Mouse (Mus musculus): ENCODE results near the gene Mapk10. TPM values are rescaled to one million over a fixed set of nuclear protein-coding genes. Genes with fewer than 3 reads are reported as not detected.

The Mapk10 gene
- polyA plus RNA-seq, 1 experiment from 2014 or later, result 0.03 TPM

DNA sequence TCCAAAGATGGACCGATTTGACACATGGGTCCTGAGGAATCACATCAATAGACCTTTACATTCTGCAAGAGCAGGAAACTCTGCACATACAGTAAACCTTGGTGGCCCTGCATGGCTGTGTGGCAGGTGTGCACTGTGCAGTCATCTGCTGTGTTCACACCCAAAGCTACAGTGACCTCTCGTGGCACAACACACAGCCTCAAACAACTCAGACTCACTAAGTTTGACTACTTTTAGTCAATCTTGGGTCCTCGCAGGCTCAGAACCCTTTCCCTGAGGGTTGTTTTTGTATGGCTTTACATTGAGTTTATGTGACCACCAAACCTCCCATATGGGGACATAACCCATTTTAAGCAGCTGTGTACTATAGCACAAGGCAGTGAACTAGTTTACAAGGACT, 47.1 kb downstream of the Mapk10 start:
- WGBS (ENCODE audit: insufficient replicate concordance), result 70% methylated on average over 3 of the region's 3 CpGs

DNA sequence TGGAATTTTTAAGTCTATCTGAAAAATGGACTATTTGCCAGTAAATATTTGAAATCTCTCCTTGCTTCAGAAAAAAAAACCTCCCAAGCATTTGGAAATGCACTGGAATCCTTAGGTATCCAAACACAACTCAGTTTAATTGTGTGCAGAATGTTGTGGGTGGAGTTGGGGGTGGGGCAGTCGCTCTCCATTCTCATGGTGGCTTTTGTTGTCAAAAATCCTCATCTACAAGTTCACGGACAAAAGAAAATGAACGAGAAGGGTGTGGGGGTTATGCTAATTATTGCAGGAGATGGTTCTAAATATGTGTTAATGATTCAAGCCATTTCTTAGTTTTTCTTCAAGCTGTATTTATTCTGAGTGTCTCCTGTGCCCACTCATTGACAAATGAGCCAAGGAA, 49.6 kb downstream of the Mapk10 start:
- ATAC-seq (ENCODE audit: insufficient read depth), result no peak
- Histone ChIP-seq H3K27ac (replicated peaks) (no peak overlapping the region), H3K4me3 (replicated peaks) (no peak overlapping the region), H3K27me3 (no peaks in the 10 kb centered on the region), H3K9ac (no peak overlapping the region), H3K9me3 (replicated peaks) (no peaks in the 10 kb centered on the region), H3K4me2 (no peak overlapping the region), H3K36me3 (replicated peaks) (no peaks in the 10 kb centered on the region), H3K4me1 (replicated peaks) (no peaks in the 10 kb centered on the region)
- WGBS (ENCODE audit: insufficient replicate concordance), result 36% methylated on average over 3 of the region's 3 CpGs

More for the DNA sequence above, 47.1 kb downstream of the Mapk10 start:
- no peak overlapping the region for H3K27ac ChIP-seq (replicated peaks)
- no peaks in the 10 kb centered on the region for H3K9me3 ChIP-seq (replicated peaks)
- H3K36me3 ChIP-seq (replicated peaks), result no peaks in the 10 kb centered on the region
- no peak for ATAC-seq (ENCODE audit: insufficient read depth)
- no peaks in the 10 kb centered on the region for H3K27me3 ChIP-seq
- no peak overlapping the region for H3K4me2 ChIP-seq
- no peak overlapping the region for H3K9ac ChIP-seq
- H3K4me1 ChIP-seq (replicated peaks), result no peaks in the 10 kb centered on the region
- H3K4me3 ChIP-seq (replicated peaks), result no peak overlapping the region

DNA sequence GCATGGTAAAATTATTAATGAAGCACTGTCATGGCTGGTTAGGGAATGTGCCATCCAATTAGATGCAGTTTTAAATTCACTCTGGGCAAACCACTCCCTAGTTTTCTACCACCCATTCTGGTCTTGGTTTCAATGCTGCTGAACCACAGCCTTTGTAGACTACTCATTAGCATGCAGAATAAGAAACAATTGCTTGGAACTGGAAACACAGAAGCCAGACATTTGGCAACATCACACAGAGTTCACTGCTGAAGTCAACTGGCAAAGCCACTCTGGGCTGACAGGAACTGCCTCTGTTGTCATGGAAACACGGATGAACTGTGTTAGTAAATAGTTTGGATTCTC, 50.0 kb downstream of the Mapk10 start:
- Histone ChIP-seq H3K36me3 (replicated peaks) (no peaks in the 10 kb centered on the region), H3K4me2 (no peak overlapping the region), H3K4me3 (replicated peaks) (no peak overlapping the region), H3K9ac (no peak overlapping the region), H3K27ac (replicated peaks) (no peak overlapping the region), H3K27me3 (no peaks in the 10 kb centered on the region), H3K4me1 (replicated peaks) (no peaks in the 10 kb centered on the region), H3K9me3 (replicated peaks) (no peaks in the 10 kb centered on the region)
- no peak for ATAC-seq (ENCODE audit: insufficient read depth)
- WGBS (ENCODE audit: insufficient replicate concordance), result 10% methylated on average over 1 of the region's 1 CpGs

DNA sequence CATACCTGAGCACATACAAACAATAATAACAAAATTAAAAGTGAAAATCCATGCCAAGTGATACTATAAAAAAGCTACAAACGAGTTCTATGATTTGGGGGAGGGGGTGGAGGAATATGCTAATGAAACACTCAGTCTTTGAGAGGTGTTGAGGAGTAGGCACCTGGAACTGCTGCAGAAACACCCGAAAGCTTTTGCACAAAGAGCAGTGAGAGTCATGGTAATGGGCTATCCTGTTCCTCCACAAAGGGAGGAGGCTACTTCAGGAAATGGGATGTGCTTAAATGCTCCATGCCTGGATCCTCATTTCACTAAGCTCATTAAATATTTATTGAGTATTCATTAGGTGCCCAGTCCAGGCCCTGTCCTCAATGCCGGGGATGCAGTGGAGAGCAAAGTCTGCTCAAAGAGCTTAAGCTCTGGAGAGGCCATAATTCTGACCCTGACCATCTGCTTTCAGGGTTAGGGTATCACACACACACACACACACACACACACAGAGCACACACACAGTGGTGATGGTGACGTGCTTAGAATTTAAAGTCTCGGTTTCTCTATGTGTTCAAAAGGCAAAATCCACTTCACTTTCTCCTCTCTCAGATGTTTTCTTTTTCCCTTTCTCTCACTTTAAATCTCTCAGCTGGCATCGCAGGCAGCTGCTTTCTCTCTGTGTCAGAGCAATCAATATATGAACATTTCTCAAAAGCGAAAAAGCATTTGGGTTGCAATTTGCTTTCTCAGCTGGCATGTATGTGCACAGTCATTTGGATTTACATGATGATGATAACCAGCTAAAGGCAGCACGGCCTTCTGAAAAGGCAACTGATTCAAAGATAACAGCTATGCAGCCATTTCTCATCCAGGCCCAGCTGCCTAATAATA, 50.6 kb downstream of the Mapk10 start:
- H3K9me3 ChIP-seq (replicated peaks), result no peaks in the 10 kb centered on the region
- H3K4me1 ChIP-seq (replicated peaks), result no peaks in the 10 kb centered on the region
- H3K9ac ChIP-seq, result no peak overlapping the region
- 51% methylated on average over 8 of the region's 8 CpGs for WGBS (ENCODE audit: insufficient replicate concordance)
- ATAC-seq (ENCODE audit: insufficient read depth), result no peak
- H3K4me2 ChIP-seq, result no peak overlapping the region
- no peaks in the 10 kb centered on the region for H3K36me3 ChIP-seq (replicated peaks)
- H3K27ac ChIP-seq (replicated peaks), result no peak overlapping the region
- H3K4me3 ChIP-seq (replicated peaks), result no peak overlapping the region
- H3K27me3 ChIP-seq, result no peaks in the 10 kb centered on the region

DNA sequence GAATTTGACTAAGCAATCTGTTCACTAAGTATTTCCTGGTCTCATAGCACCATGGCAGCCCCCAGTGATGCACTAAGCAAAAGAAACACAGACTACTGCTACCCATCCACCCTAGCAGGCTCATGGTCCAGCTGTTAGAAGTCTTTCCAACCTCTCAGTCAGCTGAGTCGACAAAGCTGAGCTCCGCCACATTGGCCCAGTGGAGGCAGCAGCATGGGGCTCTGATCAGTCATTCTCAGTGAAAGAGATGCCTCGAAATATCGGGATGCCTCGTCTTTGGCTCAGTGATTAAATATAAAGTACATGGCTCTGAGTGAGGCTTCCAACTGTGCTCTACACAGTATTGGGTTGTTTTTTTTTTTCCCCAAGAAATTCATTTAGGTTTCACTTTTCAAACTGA, 70.2 kb downstream of the Mapk10 start:
- no peaks in the 10 kb centered on the region for H3K4me1 ChIP-seq (replicated peaks)
- no peak overlapping the region for H3K9ac ChIP-seq
- no peaks in the 10 kb centered on the region for H3K27me3 ChIP-seq
- no peaks in the 10 kb centered on the region for H3K9me3 ChIP-seq (replicated peaks)
- no peak overlapping the region for H3K4me3 ChIP-seq (replicated peaks)
- no peak for ATAC-seq (ENCODE audit: insufficient read depth)
- 62% methylated on average over 5 of the region's 5 CpGs for WGBS (ENCODE audit: insufficient replicate concordance)
- no peak overlapping the region for H3K4me2 ChIP-seq
- no peaks in the 10 kb centered on the region for H3K36me3 ChIP-seq (replicated peaks)
- no peak overlapping the region for H3K27ac ChIP-seq (replicated peaks)

DNA sequence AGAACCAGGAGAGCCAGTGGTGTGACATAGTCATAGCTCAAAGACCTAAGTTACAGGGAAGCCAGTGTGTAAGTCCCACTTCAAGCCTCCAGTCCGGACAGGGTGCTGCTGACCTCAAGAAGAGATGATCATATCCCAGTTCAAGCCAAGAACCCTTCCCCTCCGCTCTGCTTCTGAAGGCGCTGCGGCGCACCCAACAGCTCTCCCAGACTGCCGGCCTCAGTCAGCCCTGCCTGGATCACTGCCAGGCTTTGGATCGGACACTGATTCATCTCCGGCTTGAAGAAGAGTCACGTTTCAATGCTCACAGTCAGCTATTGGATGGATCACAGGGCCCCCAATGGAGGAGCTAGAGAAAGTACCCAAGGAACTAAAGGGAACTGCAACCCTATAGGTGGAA, 76.3 kb downstream of the Mapk10 start:
- Histone ChIP-seq H3K27me3 (no peaks in the 10 kb centered on the region), H3K9ac (no peak overlapping the region), H3K36me3 (replicated peaks) (no peaks in the 10 kb centered on the region), H3K4me1 (replicated peaks) (no peaks in the 10 kb centered on the region), H3K27ac (replicated peaks) (no peak overlapping the region), H3K9me3 (replicated peaks) (no peaks in the 10 kb centered on the region), H3K4me3 (replicated peaks) (no peak overlapping the region), H3K4me2 (no peak overlapping the region)
- 75% methylated on average over 9 of the region's 9 CpGs for WGBS (ENCODE audit: insufficient replicate concordance)
- ATAC-seq (ENCODE audit: insufficient read depth), result no peak

DNA sequence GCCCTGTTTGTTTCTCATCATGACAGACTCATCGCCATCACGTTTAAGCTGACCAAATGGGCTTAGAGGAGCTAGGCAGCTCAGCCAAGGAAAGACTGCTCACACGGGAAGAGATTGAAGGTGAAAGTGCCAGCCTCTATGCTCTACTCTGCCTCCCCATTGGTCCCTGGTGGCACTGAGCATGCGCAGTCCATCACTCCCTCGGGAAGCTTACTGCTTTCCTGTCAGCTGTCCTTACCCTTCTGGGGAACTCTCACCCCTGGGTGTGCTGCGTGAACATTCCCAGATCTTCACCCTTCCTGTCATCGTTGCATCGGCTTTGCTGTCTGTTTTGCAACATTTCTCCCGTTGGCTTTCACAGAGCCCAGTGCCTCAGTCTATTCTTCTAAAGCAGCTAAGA, 77.5 kb downstream of the Mapk10 start:
- Histone ChIP-seq H3K9me3 (replicated peaks) (no peaks in the 10 kb centered on the region), H3K36me3 (replicated peaks) (no peaks in the 10 kb centered on the region)

DNA sequence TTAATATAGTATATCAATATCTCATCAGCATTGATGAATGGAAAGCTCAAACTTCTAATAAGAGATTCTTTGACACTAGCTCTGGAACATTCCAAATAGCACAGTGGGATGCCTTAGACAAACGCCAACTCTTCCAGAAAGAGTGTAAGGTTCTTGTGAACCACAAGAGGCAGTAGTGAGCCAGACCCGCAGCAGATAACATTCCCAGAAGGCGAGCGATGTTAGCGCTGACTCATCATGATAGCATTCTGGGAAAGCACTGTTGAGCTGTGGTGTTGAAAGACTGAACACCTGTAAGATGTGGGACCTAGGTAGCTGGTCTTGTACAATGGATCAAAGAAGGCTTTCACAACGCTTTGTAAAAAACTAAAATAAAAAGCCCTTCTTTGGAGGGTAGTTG, 78.3 kb downstream of the Mapk10 start:
- no peaks in the 10 kb centered on the region for H3K4me1 ChIP-seq (replicated peaks)
- WGBS (ENCODE audit: insufficient replicate concordance), result 54% methylated on average over 6 of the region's 6 CpGs
- no peaks in the 10 kb centered on the region for H3K36me3 ChIP-seq (replicated peaks)

More for the DNA sequence above, 77.5 kb downstream of the Mapk10 start:
- WGBS (ENCODE audit: insufficient replicate concordance), result 63% methylated on average over 9 of the region's 9 CpGs
- Histone ChIP-seq H3K27ac (replicated peaks) (no peak overlapping the region), H3K27me3 (no peaks in the 10 kb centered on the region), H3K9ac (no peak overlapping the region), H3K4me3 (replicated peaks) (no peak overlapping the region), H3K4me1 (replicated peaks) (no peaks in the 10 kb centered on the region), H3K4me2 (no peak overlapping the region)
- no peak for ATAC-seq (ENCODE audit: insufficient read depth)

DNA sequence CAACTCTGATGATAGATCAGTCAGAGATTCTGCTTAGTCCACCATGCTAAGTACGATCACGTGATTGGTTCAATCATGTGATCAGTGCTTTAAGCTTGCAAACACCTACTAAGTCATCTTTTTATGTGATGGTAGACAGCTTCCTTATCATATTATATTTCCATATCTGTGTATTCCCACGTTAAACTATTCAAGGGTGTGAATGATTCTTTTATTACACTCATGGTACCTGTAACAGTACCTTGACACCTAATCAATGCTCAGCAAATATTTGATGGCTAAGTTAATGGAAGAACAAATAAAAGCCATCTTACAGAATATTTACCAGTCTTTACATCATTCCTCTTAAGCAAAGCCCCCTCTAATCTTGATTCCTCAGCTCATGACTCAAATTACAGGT, 91.5 kb downstream of the Mapk10 start:
- Histone ChIP-seq H3K4me2 (no peak overlapping the region), H3K27me3 (no peaks in the 10 kb centered on the region), H3K4me1 (replicated peaks) (no peaks in the 10 kb centered on the region), H3K36me3 (replicated peaks) (no peaks in the 10 kb centered on the region), H3K27ac (replicated peaks) (no peak overlapping the region), H3K4me3 (replicated peaks) (no peak overlapping the region), H3K9me3 (replicated peaks) (no peaks in the 10 kb centered on the region), H3K9ac (no peak overlapping the region)
- no peak for ATAC-seq (ENCODE audit: insufficient read depth)
- WGBS (ENCODE audit: insufficient replicate concordance), result 56% methylated on average over 3 of the region's 3 CpGs

More for the DNA sequence above, 78.3 kb downstream of the Mapk10 start:
- no peaks in the 10 kb centered on the region for H3K9me3 ChIP-seq (replicated peaks)
- no peak overlapping the region for H3K4me3 ChIP-seq (replicated peaks)
- no peak for ATAC-seq (ENCODE audit: insufficient read depth)
- H3K27ac ChIP-seq (replicated peaks), result no peak overlapping the region
- H3K27me3 ChIP-seq, result no peaks in the 10 kb centered on the region
- H3K9ac ChIP-seq, result no peak overlapping the region
- H3K4me2 ChIP-seq, result no peak overlapping the region

DNA sequence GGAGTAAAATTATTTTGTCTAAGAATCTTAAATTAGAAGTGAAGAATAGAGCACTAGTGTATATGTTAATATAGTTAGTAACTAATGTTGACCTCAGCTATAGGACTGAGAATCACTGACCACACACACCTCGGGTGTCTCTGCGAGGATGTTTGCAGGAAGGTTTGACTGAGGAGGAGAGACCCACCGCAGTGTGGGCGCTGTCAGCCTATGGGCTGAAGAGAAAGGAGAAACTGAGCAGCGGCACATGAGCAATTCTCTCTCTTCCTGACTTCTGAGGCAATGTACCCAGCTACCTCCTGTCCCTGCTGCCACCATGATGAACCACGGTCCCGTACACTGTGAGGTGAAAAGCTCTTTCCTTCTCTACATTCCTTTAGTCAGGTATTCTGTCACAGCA, 95.6 kb downstream of the Mapk10 start:
- Histone ChIP-seq H3K27ac (replicated peaks) (no peak overlapping the region), H3K4me3 (replicated peaks) (no peak overlapping the region), H3K4me2 (no peak overlapping the region), H3K36me3 (replicated peaks) (no peaks in the 10 kb centered on the region), H3K4me1 (replicated peaks) (no peaks in the 10 kb centered on the region), H3K9me3 (replicated peaks) (no peaks in the 10 kb centered on the region), H3K9ac (no peak overlapping the region), H3K27me3 (no peaks in the 10 kb centered on the region)
- ATAC-seq (ENCODE audit: insufficient read depth), result no peak
- 64% methylated on average over 7 of the region's 7 CpGs for WGBS (ENCODE audit: insufficient replicate concordance)

DNA sequence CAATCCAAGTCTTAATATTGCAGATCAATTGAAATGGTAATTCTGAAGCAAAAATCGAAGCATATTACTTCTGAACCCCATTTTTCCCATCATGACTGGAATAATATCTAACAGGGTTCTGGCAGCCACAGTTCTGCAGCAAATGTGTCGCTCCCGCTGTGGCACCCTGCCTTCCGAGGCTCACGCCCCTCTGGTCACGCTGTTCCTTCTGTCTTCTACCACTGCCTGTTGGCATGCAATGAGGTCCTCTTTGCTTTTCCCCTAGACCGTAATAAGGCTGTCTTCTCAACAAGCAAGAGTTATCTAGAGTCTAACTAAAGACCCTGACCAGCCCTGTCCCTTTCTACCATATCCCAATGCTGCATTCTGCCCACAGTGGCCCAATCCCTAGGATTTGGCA, 98.7 kb downstream of the Mapk10 start:
- Histone ChIP-seq H3K27me3 (no peaks in the 10 kb centered on the region), H3K27ac (replicated peaks) (no peak overlapping the region), H3K4me2 (no peak overlapping the region), H3K36me3 (replicated peaks) (no peaks in the 10 kb centered on the region), H3K4me1 (replicated peaks) (no peaks in the 10 kb centered on the region), H3K4me3 (replicated peaks) (no peak overlapping the region), H3K9ac (no peak overlapping the region), H3K9me3 (replicated peaks) (no peaks in the 10 kb centered on the region)
- ATAC-seq (ENCODE audit: insufficient read depth), result no peak
- WGBS (ENCODE audit: insufficient replicate concordance), result 65% methylated on average over 7 of the region's 7 CpGs

DNA sequence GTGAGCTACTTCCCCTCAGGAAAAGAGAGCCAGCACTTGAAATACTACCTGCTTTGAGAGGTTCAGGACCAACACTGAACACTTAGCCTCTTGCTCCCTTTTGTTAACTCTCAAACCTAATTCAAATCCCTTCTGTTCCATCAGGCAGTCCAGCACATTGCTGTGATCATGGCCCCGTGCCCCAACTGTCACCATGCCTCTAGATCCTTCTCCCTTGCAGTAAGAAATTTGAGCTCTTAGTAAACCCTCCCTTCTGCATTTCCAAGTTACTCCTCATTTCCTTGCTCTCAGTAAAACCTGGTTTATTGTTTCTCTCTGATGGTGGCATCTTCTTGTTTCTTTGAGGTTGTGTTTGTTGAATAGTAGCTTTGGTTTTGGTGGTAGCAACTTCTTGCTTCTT, 101.7 kb downstream of the Mapk10 start:
- Histone ChIP-seq H3K4me2 (no peak overlapping the region), H3K27me3 (no peaks in the 10 kb centered on the region), H3K27ac (replicated peaks) (no peak overlapping the region), H3K9ac (no peak overlapping the region), H3K36me3 (replicated peaks) (no peaks in the 10 kb centered on the region), H3K9me3 (replicated peaks) (no peaks in the 10 kb centered on the region), H3K4me1 (replicated peaks) (no peaks in the 10 kb centered on the region), H3K4me3 (replicated peaks) (no peak overlapping the region)
- ATAC-seq (ENCODE audit: insufficient read depth), result no peak
- whole genome bisulfite sequencing (ENCODE audit: insufficient replicate concordance), result 45% methylated on average over 1 of the region's 1 CpGs
